Mouse (Mus musculus) heart, postnatal 10 days (tissue): ENCODE data around the gene Negr1. TPM values are rescaled to one million over a fixed set of nuclear protein-coding genes. Genes with fewer than 3 reads are reported as not detected.

Experiments used
- DNase-seq, 2 experiments: peaks; one replicate each; pipeline ENCODE4 v3.0.0; 2021
- intact Hi-C: fragments of 180-260 bp; cut with DNase I; formaldehyde crosslinking; loops from one replicate; pipeline ENCODE4 v1.15.1; 2025
- total RNA-seq, 2 experiments: library from RNA; stranded (reverse); gene quantifications; 2 replicates each; pipeline ENCODE4 v1.2.3; 2021

Negr1 gene
- total RNA-seq, 2 experiments from 2014 or later, result 1.9 to 3.3 TPM

GRCm38 (mm10) chr3:157321081-157321573 lies 759.5 kb downstream of the Negr1 start:
- no peak for DNase-seq
- intact Hi-C loops, result no loop called here

- intact Hi-C loops, result no loop called here
- DNase-seq, result no peak
Measured at GRCm38 (mm10) chr3:157321834-157322233, 760.2 kb downstream of the Negr1 start.

- intact Hi-C loops, result no loop called here
Measured at GRCm38 (mm10) chr3:157334169-157334568, 772.6 kb downstream of the Negr1 start.

DNA sequence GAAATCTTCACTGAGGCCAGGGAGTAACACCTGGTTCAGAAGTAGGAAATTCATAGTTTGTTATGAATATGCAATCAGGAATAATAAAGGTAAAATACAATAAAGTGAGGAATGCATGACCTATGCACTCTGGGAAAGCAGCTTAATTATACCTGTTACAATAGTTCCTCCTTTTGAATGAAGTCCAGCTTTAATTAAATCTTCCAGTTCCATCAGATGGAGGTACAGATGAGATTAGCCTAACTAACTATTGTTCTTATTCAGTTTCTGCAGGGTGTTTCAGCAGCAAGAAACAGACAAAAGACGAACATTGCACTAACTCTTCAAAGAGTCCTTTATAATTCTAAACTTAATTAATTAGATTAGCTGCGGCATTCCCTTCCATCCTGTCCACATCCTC lies 787.9 kb downstream of the Negr1 start:
- intact Hi-C loops, result no loop called here
- no peak for DNase-seq

More at GRCm38 (mm10) chr3:157334169-157334568, 772.6 kb downstream of the Negr1 start:
- no peak for DNase-seq

DNA sequence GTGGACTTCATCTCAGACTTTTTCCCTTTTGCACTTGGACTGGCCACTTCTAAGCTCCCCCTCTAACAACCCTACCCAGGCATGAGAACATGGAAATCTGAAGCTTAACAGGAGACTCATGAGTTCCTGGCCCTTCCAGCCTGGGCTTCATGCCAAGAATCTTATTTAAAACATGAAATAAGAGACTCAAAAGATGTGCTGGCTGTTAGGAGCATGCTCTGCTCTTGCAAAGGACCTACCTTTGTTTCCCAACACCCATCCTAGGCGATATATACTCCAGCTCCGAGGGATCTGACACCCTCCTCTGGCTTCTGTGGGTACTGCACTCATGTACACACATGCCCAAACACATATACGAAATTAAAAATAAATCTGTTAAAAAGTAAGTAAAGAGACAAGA lies 797.3 kb downstream of the Negr1 start:
- intact Hi-C loops, result no loop called here
- DNase-seq, result peak; percentile 15 to 34

DNA sequence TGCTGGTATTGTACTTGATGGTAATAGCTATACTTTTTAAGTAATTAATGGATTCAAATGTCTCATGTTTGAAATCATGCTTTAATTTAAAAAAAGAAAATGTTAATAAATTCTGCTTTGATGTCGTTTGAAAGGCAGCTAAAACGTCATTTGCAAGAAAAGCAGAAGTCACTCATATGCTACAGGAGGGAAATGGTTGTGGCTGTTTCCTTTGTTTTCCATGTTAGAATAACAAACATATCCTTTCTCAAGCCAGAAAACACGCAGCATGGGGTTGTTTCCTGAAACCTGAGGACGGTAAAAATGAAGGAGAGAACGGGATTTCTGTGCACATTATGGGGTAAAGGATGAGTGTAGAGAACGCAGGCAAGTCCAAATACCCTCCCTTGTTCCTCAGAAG lies 798.2 kb downstream of the Negr1 start:
- intact Hi-C loops, result no loop called here
- DNase-seq, result no peak
